Mouse (Mus musculus) MEL (cell line): ENCODE data around the gene D17H6S53E.

Experiments
- CTCF ChIP-seq, 3 experiments: IDR thresholded peaks in 2 of 3; conservative IDR thresholded peaks in 1 of 3; 2 replicates each; pipeline ENCODE4 v1.5.1; 2011 to 2012; ENCODE audit warnings: low read length in 3 of 3, low read depth in 2 of 3, mild to moderate bottlenecking in 2 of 3, improper control_type of control experiment in 1 of 3, inconsistent platforms in 1 of 3, mixed read lengths in 1 of 3, moderate library complexity in 1 of 3; ENCODE audit not compliant: control insufficient read depth in 1 of 3, insufficient read depth in 1 of 3, poor library complexity in 1 of 3, severe bottlenecking in 1 of 3
- JUND ChIP-seq: IDR thresholded peaks from 2 replicates; pipeline ENCODE4 v1.6.1; 2011; ENCODE audit warnings: low read depth, mild to moderate bottlenecking, improper control_type of control experiment, low read length
- SIN3A ChIP-seq: IDR thresholded peaks from 2 replicates; pipeline ENCODE4 v1.6.1; 2012; ENCODE audit warnings: low read length, improper control_type of control experiment, inconsistent platforms
- ZNF384 ChIP-seq: IDR thresholded peaks from 2 replicates; pipeline ENCODE4 v1.6.1; 2012; ENCODE audit warnings: low read depth, mild to moderate bottlenecking, inconsistent platforms, low read length, improper control_type of control experiment

- TF ChIP-seq ZNF384 (no peak), JUND (no peak), CTCF (IDR thresholded peaks at IDR 0.05 in 2 of 3, conservative IDR thresholded peaks at IDR 0.05 in 1 of 3; ENCODE audit: control insufficient read depth in 1 of 3, insufficient read depth in 1 of 3, low read depth in 2 of 3, low read length in 3 of 3, poor library complexity in 1 of 3, severe bottlenecking in 1 of 3) (no peak), SIN3A (no peak)
Observed at GRCm38 (mm10) chr17:35132174-35132560, 6.0 kb downstream of the D17H6S53E start.
